Mouse (Mus musculus) MEL (cell line): Measurements from ENCODE around the gene Mmp11. TPM values are rescaled to one million over a fixed set of nuclear protein-coding genes. Genes with fewer than 3 reads are reported as not detected.

Experiments
- DNase-seq: peaks from one replicate; pipeline ENCODE4 v3.0.0; 2011; ENCODE audit warnings: low read depth, low spot score
- H3K27ac ChIP-seq: 2 replicates; pipeline ENCODE4 v1.5.1; 2012; ENCODE audit warnings: low read depth, mild to moderate bottlenecking, control low read depth, low read length, moderate library complexity; ENCODE audit not compliant: control insufficient read depth
- H3K27me3 ChIP-seq, 2 experiments: fragments of 150-350 bp in 1 of 2; sonication (generic) in 1 of 2; 2 replicates each; pipeline ENCODE4 v1.6.1; 2012; ENCODE audit warnings: low read length in 2 of 2, mild to moderate bottlenecking in 2 of 2, improper control_type of control experiment in 1 of 2, moderate library complexity in 1 of 2; ENCODE audit not compliant: insufficient read depth in 2 of 2, control insufficient read depth in 1 of 2
- H3K36me3 ChIP-seq, 2 experiments: 2 replicates each; pipeline ENCODE4 v1.6.1; 2012 to 2014; ENCODE audit warnings: low read length in 2 of 2, improper control_type of control experiment in 1 of 2, inconsistent platforms in 1 of 2, mild to moderate bottlenecking in 1 of 2; ENCODE audit not compliant: insufficient read depth in 2 of 2, control insufficient read depth in 1 of 2
- H3K4me1 ChIP-seq, 2 experiments: fragments of 150-350 bp in 1 of 2; sonication (generic) in 1 of 2; 2 replicates each; pipeline ENCODE4 v1.6.1; 2012; ENCODE audit warnings: low read length in 2 of 2, improper control_type of control experiment in 1 of 2, mild to moderate bottlenecking in 1 of 2; ENCODE audit not compliant: insufficient read depth in 2 of 2, control insufficient read depth in 1 of 2
- H3K4me3 ChIP-seq, 2 experiments: fragments of 150-350 bp in 1 of 2; sonication (generic) in 1 of 2; 2 replicates each; pipeline ENCODE4 v1.5.1; 2012; ENCODE audit warnings: low read depth in 2 of 2, low read length in 2 of 2, mild to moderate bottlenecking in 2 of 2, moderate library complexity in 2 of 2, control low read depth in 1 of 2, improper control_type of control experiment in 1 of 2; ENCODE audit not compliant: control insufficient read depth in 1 of 2, insufficient read depth in 1 of 2
- H3K79me2 ChIP-seq: 2 replicates; pipeline ENCODE4 v1.6.1; 2012; ENCODE audit warnings: mild to moderate bottlenecking, low read length, moderate library complexity; ENCODE audit not compliant: control insufficient read depth, poor library complexity, insufficient read depth
- H3K9ac ChIP-seq: 2 replicates; pipeline ENCODE4 v1.6.1; 2012; ENCODE audit warnings: low read depth, mild to moderate bottlenecking, control low read depth, low read length, moderate library complexity; ENCODE audit not compliant: control insufficient read depth, poor library complexity, severe bottlenecking
- H3K9me3 ChIP-seq: fragments of 150-350 bp; sonication (generic); replicated peaks from 2 replicates; pipeline ENCODE4 v1.6.1; 2012; ENCODE audit warnings: mild to moderate bottlenecking, low read length, improper control_type of control experiment, moderate library complexity; ENCODE audit not compliant: insufficient read depth
- E2F4 ChIP-seq: IDR thresholded peaks from 2 replicates; pipeline ENCODE4 v1.6.1; 2011; ENCODE audit warnings: low read depth, low read length, improper control_type of control experiment, borderline replicate concordance
- ETS1 ChIP-seq: IDR thresholded peaks from 2 replicates; pipeline ENCODE4 v1.6.1; 2012; ENCODE audit warnings: low read depth, mild to moderate bottlenecking, inconsistent platforms, low read length, improper control_type of control experiment, moderate library complexity
- JUND ChIP-seq: IDR thresholded peaks from 2 replicates; pipeline ENCODE4 v1.6.1; 2011; ENCODE audit warnings: low read depth, mild to moderate bottlenecking, improper control_type of control experiment, low read length
- KAT2A ChIP-seq: conservative IDR thresholded peaks from 2 replicates; pipeline ENCODE4 v1.6.1; 2012; ENCODE audit warnings: low read depth, low read length, improper control_type of control experiment, inconsistent platforms
- MAZ ChIP-seq: IDR thresholded peaks from 2 replicates; pipeline ENCODE4 v1.6.1; 2012; ENCODE audit warnings: low read depth, mild to moderate bottlenecking, inconsistent platforms, low read length, improper control_type of control experiment
- MEF2A ChIP-seq: IDR thresholded peaks from 2 replicates; pipeline ENCODE4 v1.6.1; 2014; ENCODE audit warnings: low read depth, mild to moderate bottlenecking, inconsistent platforms, low read length, improper control_type of control experiment; ENCODE audit not compliant: poor library complexity, insufficient replicate concordance, severe bottlenecking; ENCODE audit errors: extremely low read depth
- MYC ChIP-seq: IDR thresholded peaks from 2 replicates; pipeline ENCODE4 v1.6.1; 2011; ENCODE audit warnings: low read depth, mild to moderate bottlenecking, low read length, improper control_type of control experiment, moderate library complexity
- NELFE ChIP-seq: IDR thresholded peaks from 2 replicates; pipeline ENCODE4 v1.6.1; 2011; ENCODE audit warnings: low read depth, low read length, improper control_type of control experiment
- NRF1 ChIP-seq: IDR thresholded peaks from 2 replicates; pipeline ENCODE4 v1.6.1; 2014; ENCODE audit warnings: low read depth, mild to moderate bottlenecking, inconsistent platforms, low read length, improper control_type of control experiment, moderate library complexity; ENCODE audit not compliant: poor library complexity, insufficient read depth, severe bottlenecking
- POLR2A ChIP-seq, 2 experiments: IDR thresholded peaks; 2 replicates each; pipeline ENCODE4 v1.6.1; 2011 to 2012; ENCODE audit warnings: low read length in 2 of 2, mild to moderate bottlenecking in 2 of 2, control low read depth in 1 of 2, improper control_type of control experiment in 1 of 2, low read depth in 1 of 2, moderate library complexity in 1 of 2; ENCODE audit not compliant: control insufficient read depth in 1 of 2, insufficient read depth in 1 of 2, poor library complexity in 1 of 2
- POLR2AphosphoS2 ChIP-seq: IDR thresholded peaks from 2 replicates; pipeline ENCODE4 v1.6.1; 2011; ENCODE audit warnings: low read length, improper control_type of control experiment
- SIN3A ChIP-seq: IDR thresholded peaks from 2 replicates; pipeline ENCODE4 v1.6.1; 2012; ENCODE audit warnings: low read length, improper control_type of control experiment, inconsistent platforms
- SMC3 ChIP-seq: IDR thresholded peaks from 2 replicates; pipeline ENCODE4 v1.6.1; 2011; ENCODE audit warnings: low read depth, low read length, improper control_type of control experiment
- TAL1 ChIP-seq: IDR thresholded peaks from 2 replicates; pipeline ENCODE4 v1.6.1; 2012; ENCODE audit warnings: mild to moderate bottlenecking, inconsistent platforms, low read length, moderate library complexity, mixed read lengths
- TBP ChIP-seq: IDR thresholded peaks from 2 replicates; pipeline ENCODE4 v1.8.0; 2011; ENCODE audit warnings: low read depth, low read length, improper control_type of control experiment
- UBTF ChIP-seq: IDR thresholded peaks from 2 replicates; pipeline ENCODE4 v1.6.1; 2012; ENCODE audit warnings: low read depth, mild to moderate bottlenecking, inconsistent platforms, low read length, improper control_type of control experiment, moderate library complexity, borderline replicate concordance; ENCODE audit not compliant: insufficient read depth
- polyA plus RNA-seq, 2 experiments: library from polyadenylated mRNA; stranded (reverse) in 1 of 2; unstranded in 1 of 2; fragments of >175 nt in 1 of 2; fragments of >200 nt in 1 of 2; gene quantifications; 2 replicates each; pipeline versions ENCODE4 v1.2.1 to v1.2.4; 2012; ENCODE audit warnings: low replicate concordance in 2 of 2, low read depth in 1 of 2; ENCODE audit not compliant: insufficient read length in 2 of 2, insufficient read depth in 1 of 2, missing spikeins in 1 of 2
- total RNA-seq: library from RNA; depleted of rRNA; stranded (reverse); fragments of 300-350 nt; gene quantifications from 2 replicates; pipeline ENCODE4 v1.2.3, GENCODE M21; 2012

The Mmp11 gene
- total and polyA plus RNA-seq, 3 experiments = 1.3 to 5.9 TPM; not detected in 1

GRCm38 (mm10) chr10:75916840-75917239 is 19.5 kb downstream of the Mmp11 start:
- no peak for DNase-seq
- H3K9me3 ChIP-seq = no peaks in the 10 kb centered on the region
- peaks cover 15 to 18% of the 10 kb centered on the region in 2 experiments for H3K36me3 ChIP-seq
- H3K4me3 ChIP-seq = no peak overlapping the region
- TF ChIP-seq TBP = no peak
- TF ChIP-seq E2F4 = no peak
- no peak for TF ChIP-seq UBTF
- no peak for TF ChIP-seq POLR2A (IDR thresholded peaks at IDR 0.05; ENCODE audit: control insufficient read depth in 1 of 2, insufficient read depth in 1 of 2, low read depth in 1 of 2, low read length in 2 of 2, poor library complexity in 1 of 2)
- TF ChIP-seq KAT2A = no peak
- no peak for TF ChIP-seq MYC
- TF ChIP-seq NELFE = no peak
- no peak for TF ChIP-seq JUND
- H3K27me3 ChIP-seq = no peaks in the 10 kb centered on the region
- H3K9ac ChIP-seq = no peak overlapping the region
- H3K79me2 ChIP-seq = peaks cover 30% of the 10 kb centered on the region
- peaks cover 0 to 18% of the 10 kb centered on the region in 2 experiments; a peak in 1 of 4 replicates for H3K4me1 ChIP-seq
- no peak overlapping the region for H3K27ac ChIP-seq

DNA sequence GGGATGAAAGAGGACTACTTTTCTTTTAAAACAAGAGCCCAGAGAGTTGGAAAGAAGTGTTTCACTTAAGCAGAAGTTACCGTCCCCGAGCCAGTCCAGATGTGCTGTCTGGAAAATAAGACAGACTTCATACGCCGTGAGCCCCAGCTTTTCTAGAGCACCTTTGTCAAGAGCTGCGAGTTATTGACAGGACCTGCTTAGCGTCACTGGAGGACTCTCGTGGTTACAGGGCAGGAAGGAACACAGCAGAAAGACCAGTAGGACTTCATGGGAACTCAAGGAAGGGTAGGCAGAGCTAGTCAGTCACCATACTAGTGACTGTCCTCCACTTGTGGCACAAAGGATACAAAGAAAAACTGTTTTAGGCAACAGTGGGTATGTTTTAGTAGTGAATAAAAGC is 20.7 kb downstream of the Mmp11 start:
- Histone ChIP-seq H3K9ac (no peak overlapping the region), H3K9me3 (no peaks in the 10 kb centered on the region), H3K4me1 (peaks cover 0 to 16% of the 10 kb centered on the region in 2 experiments; a peak in 1 of 4 replicates), H3K27me3 (no peaks in the 10 kb centered on the region), H3K27ac (no peak overlapping the region), H3K79me2 (peaks cover 20% of the 10 kb centered on the region), H3K36me3 (peaks cover 16 to 19% of the 10 kb centered on the region in 2 experiments), H3K4me3 (no peak overlapping the region)
- no peak for DNase-seq
- TF ChIP-seq UBTF = no peak
- TF ChIP-seq JUND = no peak
- TF ChIP-seq NRF1 = no peak
- TF ChIP-seq MAZ = no peak
- no peak for TF ChIP-seq TAL1
- no peak for TF ChIP-seq ETS1
- TF ChIP-seq MEF2A = no peak
- no peak for TF ChIP-seq SMC3
- TF ChIP-seq SIN3A = no peak
- TF ChIP-seq POLR2AphosphoS2 = no peak
